Mouse (Mus musculus) megakaryocyte, embryonic 14.5 days (primary cell): ENCODE results near the gene Erc1.

Experiments
- FLI1 ChIP-seq: IDR thresholded peaks from 2 replicates; pipeline ENCODE4 v1.6.1; 2012; ENCODE audit warnings: low read length, inconsistent platforms, mixed read lengths
- GATA1 ChIP-seq: IDR thresholded peaks from 3 replicates; pipeline ENCODE4 v1.6.1; 2012; ENCODE audit warnings: mixed read lengths, low read length, inconsistent platforms, borderline replicate concordance

- TF ChIP-seq GATA1 (no peak), FLI1 (no peak)
Observed at GRCm38 (mm10) chr6:119554439-119554838, 293.5 kb downstream of the Erc1 start.
